Mouse (Mus musculus) kidney, postnatal 4 days (tissue): Measurements from ENCODE around the gene Atxn7l2.

Source experiments
- DNase-seq, 2 experiments: peaks; one replicate each; pipeline ENCODE4 v3.0.0; 2021; ENCODE audit warnings: mixed read lengths in 2 of 2

Gene Atxn7l2

DNA sequence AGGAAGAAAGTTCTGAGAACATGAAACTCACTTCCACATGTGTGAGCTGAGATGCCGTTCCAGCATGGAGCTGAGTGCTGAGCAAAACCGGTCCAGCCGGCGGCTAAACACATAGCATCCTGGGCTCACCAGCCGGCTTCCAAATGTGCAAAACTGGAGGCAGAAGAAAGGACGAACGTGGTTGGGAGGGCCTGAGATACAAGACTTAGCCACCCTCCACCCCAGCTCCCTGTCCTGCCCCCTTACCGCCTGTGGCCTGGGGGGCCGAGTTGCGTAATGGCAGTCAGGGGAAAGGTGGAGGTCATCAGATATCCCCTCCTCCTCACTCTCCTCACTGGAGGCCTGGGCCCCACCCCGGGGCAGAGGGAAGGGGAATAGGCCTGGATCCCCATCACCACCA, 6.3 kb downstream of the Atxn7l2 start:
- no peak for DNase-seq

DNA sequence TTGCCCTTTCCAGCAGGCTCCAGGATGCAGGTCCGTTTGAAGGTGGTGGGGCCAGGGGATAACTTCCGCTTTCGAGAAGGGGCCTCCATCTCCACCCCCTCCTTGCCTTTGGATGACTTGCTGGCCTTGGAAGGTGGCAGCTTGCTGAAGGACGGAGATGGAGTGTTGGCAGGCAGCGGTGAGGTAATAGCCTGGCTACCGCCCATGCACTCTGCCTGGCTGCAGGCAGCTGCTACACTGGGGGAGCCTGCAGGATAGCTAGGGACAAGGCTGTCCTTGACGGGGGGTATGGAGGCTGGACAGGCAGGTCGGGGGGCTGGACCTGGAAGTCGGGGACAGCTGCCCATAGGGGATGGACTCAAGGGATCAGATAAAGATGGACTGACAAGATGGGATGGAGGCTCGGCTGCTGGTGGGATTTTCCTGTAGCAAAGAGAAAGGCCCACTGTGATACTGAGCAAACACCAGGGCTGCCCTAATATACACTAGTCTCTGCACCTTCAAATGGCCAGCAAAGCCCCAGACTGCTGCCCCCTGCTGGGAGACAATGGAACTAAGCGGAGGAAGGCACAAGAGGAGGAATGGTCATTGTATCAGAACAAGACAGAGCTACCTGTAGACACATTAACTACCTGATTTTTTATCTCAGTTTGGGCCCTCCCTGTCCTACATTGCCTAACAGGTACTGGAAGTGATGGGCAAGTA, 7.0 kb downstream of the Atxn7l2 start:
- peak; percentile 91 to 93 for DNase-seq

DNA sequence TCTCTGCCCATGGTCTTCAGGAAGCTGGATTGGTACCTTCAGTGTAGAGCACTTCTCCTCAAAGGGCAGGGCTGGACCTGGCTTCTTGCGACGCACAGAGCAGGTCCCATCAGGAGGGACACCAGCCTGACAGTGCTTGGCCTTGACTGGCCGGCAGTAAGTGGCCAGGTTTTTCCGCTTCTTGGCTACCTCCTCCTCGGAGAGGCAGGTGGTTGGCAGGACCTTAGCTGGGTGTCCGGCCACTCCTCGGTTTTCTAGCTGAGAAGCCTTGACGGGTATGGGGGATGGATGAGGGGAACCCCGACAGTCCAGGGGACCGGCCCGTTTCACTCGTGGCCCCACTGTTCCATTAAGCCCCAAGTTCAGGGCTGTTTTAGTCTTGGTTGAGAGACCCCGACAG, 7.5 kb downstream of the Atxn7l2 start:
- no peak for DNase-seq

DNA sequence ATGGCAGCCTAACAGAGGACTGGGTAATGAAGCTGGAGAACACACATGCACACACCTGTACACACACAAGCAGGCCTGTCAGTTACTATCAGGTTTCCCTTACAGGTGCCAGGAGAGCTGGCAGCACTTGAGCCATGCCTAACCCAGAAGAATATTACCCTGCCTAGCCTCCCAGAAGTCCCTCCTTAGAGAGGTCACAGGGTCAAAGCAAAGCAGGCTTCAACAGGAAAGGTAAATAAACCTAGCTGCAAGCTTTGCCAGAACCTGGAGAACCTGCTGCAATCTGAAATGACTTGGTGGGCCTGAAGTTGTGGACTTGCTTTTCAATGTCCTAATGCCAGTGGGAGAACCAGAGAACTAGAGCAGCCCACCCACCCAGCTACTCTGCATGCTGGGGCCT, 8.2 kb downstream of the Atxn7l2 start:
- DNase-seq = no peak

DNA sequence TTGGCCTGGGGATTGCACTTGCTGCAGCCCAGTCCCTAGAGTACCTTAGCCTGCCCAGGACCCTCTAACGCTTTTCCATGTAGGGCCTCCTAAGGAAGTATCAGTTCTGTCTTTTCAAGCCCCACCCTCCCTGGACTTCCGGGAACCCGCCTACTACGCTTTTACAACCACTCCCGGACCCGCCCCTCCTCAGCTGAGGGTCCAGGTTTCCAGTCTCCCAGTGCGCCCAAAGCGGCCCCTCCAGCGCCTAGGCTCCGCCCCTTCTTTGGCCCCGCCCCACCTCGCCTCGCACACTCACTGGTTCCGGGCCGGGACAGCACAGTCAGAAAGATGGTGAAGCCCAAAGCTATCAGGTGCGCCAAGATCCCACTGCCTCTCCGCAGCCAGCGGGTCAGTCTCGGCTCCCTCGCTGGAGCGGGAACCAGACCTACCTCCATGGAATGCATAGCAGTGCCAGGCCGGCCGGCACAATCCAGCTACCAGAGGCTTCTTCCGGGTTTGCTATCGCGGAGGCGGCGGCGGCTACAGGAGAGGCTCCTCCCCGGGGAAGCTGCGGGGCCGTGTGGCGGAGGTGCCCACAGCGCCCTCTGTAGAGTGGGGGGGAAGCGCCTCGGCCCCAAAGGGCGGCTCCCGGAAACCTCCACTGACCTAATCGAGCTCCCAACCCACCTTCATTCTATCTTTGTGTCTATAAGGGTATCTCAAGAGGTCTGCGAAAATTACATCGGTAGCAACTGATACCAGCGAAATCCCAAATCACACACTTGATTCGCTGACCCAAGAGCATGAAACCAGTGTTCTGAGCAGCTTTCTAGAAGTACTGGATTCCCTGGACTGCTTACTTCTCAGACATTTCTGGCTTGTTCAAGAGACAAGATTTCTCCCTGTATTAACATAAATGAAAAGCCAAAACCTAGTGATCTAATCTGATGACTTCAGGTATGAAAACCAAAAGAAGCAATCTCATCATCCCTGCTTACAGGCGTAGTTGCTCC, 10.1 kb downstream of the Atxn7l2 start, which contains the start of gene Cyb561d1:
Gene Cyb561d1 (minus strand): TSS at position 884 of the 995 bp plus-strand sequence.
- peak; percentile 97 to 98 for DNase-seq

DNA sequence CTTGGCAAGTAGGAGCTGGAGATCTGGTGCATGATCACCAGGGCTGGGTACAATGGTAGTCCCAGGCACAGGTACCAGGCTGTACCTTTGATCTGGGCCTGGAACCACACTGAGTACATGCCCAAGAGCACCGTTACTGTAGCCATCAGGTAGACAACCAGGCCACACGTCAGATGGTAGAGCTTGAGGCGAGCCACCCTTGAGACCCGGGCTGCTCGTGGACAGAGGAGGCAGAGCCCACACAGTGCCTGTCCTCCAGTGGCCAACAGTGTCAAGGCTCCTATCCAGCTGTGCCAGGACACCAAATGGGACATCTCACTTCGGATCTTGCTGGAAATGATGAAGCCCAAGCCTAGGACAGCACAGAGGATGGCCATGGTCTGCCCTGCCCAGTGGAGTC, 11.5 kb downstream of the Atxn7l2 start:
- DNase-seq = no peak

DNA sequence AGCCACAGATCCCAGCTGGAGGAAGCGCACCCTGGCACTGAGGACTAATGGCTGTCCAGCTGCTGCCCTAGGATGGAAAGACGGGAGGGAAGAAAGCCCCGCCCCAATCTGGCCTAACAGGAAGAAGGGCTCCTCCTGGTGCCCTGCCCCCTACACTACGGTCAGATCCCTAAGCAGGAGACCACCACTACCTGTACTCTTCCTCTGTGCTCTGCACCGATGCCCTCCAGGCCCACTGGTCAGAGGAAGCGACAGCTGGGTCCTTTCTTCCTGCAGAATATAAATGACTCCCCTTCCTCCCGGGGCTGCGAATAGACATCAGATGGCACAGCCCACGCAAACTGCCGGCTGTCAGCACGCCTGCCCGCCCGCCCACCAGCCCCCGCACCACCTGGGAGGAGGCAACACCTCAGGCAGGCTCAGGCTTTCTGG, 13.7 kb downstream of the Atxn7l2 start:
- peak; percentile 76 to 85 for DNase-seq

DNA sequence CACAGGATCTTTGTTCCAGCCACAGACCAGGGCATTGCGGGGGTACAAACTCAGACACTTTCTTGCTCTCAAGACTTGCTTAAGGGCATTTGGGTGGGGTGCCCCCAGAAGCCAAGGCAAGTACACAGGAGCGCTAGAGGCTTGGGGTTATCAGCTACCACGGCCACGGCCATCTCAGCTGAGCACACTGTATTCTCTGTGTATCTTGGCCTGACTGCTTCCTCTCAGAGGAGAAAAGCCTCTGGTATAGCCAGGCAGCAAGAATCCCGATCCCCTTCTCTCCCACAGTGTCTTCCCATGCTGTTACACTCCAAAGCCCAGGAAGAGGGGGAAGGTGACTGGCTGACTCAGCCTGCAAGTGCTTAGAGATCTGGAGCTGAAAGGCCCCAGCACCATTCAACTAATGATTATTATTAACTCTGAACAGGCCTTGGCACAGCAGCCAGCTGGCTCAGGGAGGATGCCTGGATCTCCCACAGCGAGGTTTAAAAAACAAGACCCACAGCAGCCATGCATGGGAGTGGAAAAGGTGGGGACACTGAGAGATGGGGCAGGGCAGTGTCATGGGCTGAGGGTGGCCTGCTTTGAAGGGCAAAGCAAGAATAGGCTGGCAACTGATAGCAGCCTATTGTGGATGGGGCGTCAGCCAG, 14.7 kb downstream of the Atxn7l2 start:
- peak in 1 of 2 experiments; percentile 38 for DNase-seq

DNA sequence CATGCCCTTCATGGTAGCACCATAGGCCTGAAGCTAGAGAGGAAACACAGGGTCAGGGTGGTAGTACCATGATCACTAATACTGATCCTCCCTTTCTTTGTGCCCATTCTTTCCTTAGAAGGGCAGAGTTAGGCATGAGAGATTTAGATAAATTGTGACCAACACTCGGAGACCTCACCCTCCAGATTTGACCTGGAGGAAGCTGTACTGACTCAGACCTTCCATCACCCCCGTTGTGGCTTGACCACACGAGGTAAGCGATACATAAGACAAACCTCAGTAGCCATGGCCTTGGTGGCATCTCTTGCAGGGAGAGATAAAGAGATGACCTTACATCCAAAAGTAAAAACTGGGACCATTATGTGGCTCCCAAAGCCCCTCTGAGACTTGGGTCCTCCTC, 15.4 kb downstream of the Atxn7l2 start:
- no peak for DNase-seq

DNA sequence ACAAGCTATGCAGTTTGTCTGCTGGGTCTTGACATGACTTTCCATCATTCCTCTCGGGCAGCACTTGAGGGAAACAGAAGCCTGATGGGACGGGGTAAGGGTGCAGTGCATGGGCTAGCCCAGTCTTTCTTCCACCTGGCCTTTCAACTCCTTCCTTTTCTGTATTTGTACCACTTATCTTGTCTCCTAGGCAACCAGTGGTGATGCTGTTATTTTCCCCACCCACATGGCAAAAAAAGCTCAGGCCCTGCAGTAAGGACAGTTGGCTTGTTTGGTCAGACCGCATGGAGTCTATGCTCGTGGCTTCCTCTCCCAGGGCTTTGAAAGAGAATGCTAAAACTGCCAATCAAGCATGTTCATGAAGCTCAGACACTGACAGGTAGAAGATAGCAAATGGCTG, 17.0 kb downstream of the Atxn7l2 start:
- no peak for DNase-seq

DNA sequence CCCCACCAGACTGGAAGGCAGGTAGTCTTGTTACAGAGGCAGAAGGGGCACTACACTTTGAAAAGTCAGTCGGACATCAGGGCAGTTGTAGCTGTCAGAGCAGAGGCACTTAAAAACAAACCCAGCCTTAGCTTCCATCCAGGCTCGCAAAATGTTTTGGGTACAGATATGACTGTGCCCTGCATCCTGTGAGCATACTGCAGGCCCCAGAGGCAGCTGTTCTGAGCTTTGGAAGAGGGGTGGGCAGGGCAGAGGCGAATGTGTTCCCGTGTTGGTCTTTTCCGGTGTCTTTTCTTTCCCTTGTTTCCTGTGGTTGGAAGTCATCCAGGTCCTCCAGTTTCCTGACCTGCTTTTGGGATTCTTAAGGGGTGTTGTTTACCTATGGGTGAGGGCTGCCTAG, 20.8 kb downstream of the Atxn7l2 start:
- no peak for DNase-seq

DNA sequence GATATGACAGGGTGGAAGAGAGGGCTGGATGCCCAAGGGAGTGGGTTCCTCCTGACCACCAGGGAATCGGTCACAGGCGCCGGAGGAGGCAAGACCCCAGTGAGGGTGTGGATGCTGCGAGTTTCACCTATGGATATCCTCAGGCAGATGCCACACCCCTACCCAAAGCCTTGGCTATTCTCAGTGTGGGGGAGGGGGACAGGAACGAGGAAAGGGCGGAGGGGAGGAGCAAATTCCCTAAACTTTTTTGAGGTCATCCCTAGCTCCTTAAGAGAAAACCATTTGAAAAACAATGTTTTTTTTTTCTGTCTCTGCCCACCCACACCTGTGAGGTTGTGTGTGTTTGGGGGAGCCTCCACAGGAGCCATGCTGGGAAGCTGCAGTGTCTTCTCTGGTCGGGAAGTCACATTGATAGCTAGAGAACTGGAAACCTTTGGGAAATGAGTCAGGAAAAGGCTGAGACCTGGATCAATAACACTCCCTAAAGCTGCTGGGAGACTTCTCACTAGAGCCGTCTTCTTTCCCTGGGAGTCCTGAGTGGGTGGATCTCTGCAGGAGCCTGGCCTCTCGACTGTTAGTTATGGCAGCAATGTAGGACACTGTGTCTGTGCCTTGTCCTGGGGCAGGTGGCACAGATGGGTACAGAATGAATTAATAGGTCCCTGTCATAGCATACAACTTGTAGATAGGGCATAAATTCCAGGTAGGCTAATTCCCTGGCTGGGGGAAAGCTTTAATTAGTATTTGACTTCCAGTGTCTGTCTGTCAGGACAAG, 21.8 kb downstream of the Atxn7l2 start:
- no peak for DNase-seq

DNA sequence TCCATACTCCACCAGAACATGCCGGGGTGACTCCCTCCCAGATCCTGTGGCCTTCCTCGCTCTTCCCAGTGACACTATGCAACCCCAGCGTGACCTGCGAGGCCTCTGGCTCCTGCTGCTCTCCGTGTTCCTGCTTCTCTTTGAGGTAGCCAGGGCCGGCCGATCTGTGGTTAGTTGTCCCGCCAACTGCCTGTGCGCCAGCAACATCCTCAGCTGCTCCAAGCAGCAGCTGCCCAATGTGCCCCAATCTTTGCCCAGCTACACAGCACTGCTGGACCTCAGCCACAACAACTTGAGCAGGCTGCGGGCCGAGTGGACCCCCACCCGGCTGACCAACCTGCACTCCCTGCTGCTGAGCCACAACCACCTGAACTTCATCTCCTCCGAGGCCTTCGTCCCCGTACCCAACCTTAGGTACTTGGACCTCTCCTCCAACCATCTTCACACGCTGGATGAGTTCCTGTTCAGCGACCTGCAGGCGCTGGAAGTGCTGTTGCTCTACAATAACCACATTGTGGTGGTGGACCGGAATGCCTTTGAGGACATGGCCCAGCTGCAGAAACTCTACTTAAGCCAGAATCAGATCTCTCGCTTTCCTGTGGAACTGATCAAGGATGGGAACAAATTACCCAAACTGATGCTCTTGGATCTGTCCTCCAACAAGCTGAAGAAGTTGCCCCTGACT, 23.5 kb downstream of the Atxn7l2 start:
- DNase-seq = peak in 1 of 2 experiments; percentile 25

DNA sequence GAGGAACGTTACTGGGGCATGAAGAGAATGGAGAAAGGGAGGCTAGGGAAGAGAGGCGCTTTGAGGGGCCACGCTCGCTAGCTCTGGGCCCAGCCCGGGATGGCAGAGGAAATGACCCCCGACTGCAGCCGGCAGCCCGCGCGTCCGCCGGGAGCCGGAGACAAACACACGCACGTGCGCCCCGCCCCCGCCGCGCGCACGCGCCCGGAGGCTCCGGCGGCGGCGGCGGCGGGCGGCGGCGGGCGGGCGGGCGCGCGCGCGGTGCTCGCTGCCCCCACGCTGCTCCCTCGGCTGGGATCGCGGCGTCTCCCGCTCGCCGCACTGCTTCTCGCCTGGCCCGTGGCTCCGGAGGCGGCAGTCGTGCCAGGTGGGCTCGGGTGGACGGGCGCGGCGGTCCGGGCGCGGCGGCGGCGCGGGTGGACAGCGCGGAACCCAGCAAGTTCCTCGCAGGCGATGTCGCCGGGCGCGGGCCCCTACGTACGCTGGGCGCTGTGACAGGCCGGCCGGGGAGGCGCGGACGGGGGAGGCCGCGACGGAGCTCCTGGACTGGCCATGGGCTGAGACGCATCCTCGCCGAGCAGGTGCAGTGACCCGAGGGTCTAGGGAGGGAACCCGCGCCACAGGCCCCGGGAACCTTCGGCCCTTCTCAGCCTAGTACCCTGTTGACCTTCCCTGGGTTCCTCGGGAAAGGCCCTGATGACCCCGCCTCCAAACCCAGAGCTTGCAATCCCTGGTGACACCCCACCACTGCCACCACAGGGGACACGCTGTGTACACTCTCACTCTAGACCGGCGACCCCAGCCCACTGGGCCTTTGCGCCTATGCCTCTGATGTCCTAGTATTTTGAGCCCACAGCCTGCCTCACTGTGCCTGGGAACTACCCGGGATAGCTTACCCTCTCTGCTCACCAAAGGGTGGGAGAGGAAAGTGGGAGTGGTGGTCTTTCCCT, 24.4 kb downstream of the Atxn7l2 start, which contains the start of gene Amigo1:
Gene Amigo1 (plus strand): TSS at position 238 of the 950 bp plus-strand sequence.
- DNase-seq = peak; percentile 68 to 76

DNA sequence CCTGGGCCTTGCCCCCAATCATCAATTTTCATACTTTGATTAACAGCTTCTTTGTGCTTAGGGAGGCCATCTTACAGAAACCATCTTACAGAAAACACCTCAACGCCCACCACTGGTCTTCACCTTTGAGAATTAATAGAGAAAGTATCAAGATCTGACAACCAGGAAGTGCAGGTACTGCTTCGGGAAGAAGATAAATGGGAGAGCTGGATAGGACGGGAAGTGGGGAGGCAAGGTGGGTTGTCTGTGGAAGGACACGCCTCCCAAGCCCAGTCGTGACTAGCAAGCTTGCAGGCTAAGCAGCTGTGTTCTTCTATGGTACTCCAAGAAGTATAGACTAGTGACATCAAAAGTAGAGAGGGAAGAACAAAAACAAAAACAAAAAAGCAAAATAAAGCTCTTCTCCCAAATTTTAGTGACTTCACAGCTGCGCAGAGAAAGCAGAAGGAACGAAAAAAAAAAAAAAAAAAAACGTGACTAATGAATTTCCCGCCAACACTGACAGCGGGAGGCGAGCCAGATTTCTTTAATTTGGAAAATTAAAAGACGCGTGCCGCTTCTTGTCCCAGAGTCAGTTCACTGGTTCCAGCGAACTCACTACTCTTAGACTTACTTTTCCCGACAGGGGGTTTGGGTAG, 25.2 kb downstream of the Atxn7l2 start:
- DNase-seq = no peak

DNA sequence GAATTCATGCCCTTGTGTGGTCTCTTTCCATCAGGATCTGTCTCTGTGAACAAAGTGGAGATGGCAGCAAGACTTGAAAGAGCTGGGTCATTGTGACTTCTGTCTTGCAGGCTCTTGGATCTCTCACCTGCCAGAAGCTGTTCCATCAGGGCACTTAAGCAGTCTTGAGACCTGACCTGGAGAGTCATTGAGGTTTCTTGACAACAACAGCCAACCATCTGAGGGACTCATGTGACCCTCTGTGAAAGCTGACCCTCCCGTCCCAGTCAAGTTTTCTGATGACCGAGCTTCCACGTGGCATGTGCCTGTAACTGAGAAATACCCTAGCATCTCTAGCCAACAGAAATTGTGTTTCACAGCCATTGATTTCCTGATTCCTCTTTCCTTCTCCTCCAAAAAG, 26.0 kb downstream of the Atxn7l2 start:
- no peak for DNase-seq

DNA sequence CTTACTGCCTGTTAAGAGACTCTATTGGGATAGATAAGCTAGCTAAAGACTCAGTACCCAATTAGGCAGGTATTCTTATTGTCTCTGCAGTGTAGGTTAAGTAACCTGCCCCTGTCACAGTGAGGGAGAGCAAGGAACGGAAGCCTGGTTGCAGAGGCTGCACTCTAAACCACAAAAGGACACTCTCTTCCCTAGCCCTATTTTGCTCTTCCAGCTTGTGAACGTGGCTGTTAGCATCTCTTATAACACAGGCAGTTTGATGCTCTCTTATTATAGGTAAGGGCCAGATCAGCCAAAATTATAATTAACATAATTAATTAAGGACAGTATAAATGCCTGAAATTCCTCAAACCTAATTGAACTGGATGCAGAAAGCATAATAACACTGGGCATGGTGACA, 30.2 kb downstream of the Atxn7l2 start:
- DNase-seq = no peak

DNA sequence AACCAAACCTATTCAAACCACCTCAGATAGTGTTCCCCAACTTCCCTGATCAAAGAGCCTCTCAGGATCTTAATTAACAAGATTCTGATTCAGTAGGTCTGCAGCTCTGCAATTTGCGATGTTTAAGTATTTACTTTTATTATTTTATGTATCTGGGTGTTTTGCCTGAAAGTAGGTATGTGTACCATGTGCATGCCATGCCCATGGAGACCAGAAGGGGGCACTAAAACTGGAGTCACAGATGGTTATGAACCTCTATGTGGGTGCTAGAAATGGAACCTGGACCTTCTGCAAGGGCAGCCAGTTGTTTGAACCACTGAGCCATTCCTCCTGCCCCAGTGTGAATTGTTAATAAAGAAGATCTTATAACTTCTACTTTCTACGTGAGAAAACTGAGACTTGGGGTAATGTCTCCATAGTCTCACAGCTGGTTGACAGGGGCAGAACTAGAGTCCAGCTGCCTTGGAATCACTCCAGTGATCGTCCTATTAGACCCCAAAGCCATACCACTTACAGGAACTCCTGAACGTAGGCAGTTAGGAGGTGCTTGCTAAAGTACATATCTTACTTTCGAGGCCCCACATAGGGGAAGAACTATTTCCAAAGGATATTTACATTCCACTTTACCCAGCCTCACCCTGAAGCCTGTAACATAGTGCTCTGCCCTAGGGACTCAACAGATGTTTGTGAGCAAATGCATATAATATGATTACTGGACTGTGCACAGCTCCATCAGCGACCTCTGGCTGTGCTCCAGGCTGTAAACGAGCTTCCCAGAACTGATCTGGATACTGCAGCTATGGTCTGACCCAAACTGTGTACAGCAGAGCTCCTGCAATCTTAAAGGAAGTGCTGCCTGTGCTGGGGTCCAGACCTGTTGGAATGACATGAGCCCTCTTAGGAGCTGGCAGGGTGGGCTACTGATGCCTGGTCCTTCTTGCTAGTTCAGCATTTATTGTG, 31.7 kb downstream of the Atxn7l2 start:
- peak; percentile 69 to 76 for DNase-seq
